Mouse (Mus musculus) layer of hippocampus, postnatal 14 days (tissue): ENCODE data around the gene Hspa1a. TPM values are rescaled to one million over a fixed set of nuclear protein-coding genes. Genes with fewer than 3 reads are reported as not detected.
"Not testable (repeated sequence)": the region's sequence is repeated elsewhere in the genome, so short reads cannot be mapped to it uniquely, and the experiment has no call there.

Experiments used
- DNase-seq, 2 experiments: peaks; one replicate each; pipeline ENCODE4 v3.0.0; 2021 to 2022; ENCODE audit warnings: low spot score in 2 of 2, mixed read lengths in 1 of 2
- total RNA-seq, 2 experiments: library from RNA; stranded (reverse); gene quantifications; 2 replicates each; pipeline ENCODE4 v1.2.3; 2021

Gene Hspa1a
- total RNA-seq, 2 experiments from 2014 or later: 12.4 to 13.1 TPM

DNA sequence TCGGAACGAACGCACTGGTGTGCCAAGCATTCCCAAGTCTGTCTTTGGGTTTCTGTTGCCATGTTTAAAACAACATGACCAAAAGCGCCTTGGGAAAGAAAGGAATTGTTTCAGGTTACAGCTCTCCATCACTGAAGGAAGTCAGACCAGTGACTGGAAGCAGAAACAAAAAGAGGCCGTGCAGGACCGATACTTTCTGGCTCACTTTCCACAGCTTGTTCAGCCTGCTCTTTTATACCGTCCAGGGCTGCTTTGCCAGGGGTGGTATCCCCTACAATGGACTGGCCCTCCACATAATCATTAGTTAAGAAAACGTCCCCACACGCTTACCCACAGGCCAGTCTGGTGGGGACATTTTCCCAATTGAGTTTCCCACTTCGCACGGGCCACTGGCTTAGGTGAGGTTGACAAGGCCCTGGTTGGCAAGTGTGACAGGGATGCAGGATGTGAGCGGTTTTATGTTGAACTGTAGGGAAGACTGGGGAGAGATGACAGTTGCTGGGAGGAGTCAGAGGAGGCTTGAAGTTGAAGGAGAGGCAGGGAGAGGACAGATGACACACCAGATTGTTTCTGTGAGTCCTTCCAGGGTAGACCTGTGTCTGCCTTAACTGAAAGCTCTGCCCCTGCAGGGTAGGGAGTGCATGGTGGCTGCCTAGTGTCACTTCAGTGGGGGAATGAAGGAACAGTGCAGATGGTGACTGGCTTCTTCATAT lies 30.4 kb upstream of the Hspa1a start:
- no peak for DNase-seq

DNA sequence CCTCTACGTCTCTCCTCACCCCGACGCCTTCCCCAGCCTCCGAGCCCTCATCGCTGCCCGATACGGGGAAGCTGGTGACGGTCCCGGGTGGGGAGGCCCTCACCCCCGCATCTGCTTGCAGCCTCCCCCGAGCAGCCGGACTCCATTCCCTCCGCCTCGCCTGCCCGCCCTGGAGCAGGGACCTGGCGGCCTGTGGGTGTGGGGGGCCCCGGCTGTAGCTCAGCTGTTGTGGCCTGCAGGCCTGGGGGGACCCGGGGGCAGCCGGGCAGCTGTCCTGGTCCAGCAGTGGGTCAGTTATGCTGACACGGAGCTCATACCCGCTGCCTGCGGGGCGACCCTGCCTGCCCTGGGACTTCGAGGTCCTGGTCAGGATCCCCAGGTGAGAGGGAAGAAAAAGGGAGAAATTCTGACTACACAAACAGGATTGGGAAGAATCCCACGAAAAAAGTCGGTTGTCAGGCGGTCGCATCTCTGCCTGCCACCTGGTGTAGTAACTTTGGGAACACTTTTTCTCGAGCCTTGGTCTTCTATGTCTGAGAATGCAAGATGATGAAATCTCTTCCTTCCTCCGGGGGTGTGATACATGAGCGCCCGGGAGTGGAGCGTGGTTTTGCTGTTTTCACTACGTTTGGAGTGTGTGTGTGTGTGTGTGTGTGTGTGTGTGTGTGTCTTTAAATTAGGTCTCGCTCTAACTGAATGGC lies 29.6 kb upstream of the Hspa1a start:
- no peak for DNase-seq

GRCm38 (mm10) chr17:35000717-35001451 lies 28.9 kb upstream of the Hspa1a start, which contains the start of gene Vars:
TSS of gene Vars (plus strand) at chr17:35000987.
- DNase-seq: peak; percentile 80 to 86

GRCm38 (mm10) chr17:34999871-35000716 lies 28.1 kb upstream of the Hspa1a start:
- not testable (repeated sequence) for DNase-seq

DNA sequence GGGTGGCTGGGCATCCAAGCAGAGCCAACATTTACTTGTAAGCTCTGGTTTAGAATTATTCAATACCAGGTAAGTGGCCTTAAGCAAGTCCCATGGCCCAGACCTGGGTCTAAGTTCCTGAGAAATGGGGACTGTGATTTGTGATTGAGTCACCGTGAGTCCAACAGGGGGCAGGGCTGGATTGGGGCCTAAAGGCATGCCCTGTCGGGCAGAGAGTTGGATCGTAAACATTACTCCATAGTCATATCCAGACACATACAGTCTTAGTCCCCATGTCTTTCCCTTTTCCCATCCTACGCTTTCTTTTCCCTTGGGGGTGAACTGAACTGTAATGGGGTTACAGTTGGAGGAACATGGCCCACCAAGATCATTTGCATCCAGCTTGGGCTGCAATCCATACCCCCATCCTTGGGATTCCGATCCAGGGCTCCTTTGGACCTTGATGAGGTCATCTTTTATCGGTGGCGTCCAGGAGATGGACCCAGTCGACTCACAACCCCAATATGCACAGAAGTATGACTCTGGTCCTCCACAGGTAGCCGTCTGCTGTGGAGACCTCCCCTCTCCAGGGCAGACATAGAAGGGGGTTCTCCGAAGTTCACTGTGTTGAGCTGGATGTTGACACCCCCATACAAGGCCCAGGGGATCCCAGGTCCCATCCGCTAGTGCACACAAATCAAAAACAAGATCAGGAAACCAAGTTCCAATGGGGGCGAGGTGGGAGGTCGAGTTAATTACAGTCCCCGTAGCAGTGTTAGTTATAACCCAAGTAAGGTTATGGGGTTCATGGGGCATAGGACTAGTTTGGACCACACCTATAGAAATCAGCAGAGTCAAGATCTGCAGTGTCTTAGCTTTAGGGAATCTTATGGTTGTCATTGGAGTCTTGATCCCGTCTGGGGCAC lies 26.8 kb upstream of the Hspa1a start:
- no peak for DNase-seq

DNA sequence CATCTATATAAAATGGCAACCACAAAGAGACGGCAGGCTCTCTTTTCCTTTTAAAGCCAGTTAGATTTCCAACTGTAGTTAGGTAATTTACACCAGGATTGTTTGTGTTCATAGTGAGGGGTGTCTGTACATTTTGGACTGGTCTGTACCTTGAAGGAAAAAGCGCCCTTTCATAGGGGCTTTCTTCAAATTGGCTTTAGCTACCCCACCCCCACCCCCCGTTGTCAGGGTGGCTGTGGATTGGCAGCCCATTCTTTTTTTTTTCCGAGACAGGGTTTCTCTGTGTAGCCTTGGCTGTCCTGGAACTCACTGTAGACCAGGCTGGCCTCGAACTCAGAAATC lies 25.2 kb upstream of the Hspa1a start:
- no peak for DNase-seq

DNA sequence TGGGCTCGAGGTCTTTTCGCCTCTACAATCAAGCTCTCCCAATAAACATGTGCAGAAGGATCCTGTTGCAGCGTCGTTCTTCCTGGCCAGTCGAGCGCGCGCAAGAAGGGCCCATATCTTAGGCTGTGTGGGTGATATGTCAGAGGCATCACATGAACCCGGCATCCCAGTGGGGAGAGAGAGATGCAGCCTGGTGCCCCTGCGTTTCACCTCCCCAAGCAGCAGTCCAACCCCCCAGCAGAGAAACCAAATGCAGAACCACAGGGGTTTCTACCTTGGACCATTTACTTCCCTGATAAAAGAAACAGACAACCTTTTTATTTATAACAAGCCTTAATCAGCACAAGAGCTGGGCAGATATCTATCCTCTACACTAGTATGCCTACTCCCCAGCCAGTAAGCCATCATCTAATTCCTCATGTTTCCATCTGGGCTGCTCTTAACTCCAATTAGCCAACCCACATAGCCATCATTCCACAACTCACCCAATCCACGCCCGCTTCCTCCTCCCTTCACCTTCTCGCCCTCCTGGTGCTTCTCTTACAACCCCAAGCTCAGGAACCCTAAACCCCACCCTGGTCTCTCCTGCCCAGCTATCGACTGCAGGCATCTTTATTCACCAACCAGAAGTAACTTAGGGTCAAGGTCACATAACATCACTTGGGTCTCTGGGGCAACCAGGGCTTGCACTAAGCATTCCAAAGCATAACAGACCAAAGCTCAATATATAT lies 24.6 kb upstream of the Hspa1a start:
- no peak for DNase-seq

GRCm38 (mm10) chr17:34995927-34996326 lies 24.0 kb upstream of the Hspa1a start:
- not testable (repeated sequence) for DNase-seq

DNA sequence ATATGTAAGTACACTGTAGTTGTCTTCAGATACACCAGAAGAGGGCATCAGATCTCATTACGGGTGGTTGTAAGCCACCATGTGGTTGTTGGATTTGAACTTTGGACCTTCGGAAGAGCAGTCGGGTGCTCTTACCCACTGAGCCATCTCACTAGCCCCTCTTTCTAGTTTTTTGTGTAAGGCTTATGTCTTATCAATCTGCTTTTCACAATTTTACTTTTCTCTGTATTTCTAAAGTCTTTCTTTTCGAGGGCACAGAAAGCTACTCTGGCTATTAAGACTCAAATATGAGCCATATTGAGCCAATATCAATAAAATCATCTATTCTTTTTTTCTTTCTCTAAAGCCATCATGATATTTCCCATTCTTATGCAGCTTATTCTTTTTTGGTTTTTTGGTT lies 23.2 kb upstream of the Hspa1a start:
- DNase-seq: not testable (repeated sequence)

DNA sequence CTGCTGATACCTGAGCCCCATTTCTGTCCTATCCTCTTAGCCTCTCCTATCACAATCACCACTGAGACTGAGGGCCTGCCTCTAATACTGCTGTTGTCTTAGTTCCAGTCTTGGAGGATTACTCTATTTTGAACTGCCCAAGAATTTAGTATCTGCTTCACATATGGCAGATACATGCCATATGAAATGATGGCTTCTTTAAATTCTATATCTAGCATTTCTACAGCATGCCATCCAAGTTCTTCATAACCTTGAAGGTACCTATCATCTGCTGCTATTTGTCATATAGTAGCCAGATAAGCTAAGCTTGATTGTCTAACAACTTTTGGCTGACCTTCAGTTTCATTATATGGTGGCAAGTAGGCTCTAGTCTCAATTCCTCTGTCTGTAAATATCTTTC lies 22.8 kb upstream of the Hspa1a start:
- DNase-seq: no peak

- no peak for DNase-seq
These were observed 12.3 kb upstream of the Hspa1a start for GRCm38 (mm10) chr17:34984218-34984617.

GRCm38 (mm10) chr17:34982328-34982727 lies 10.4 kb upstream of the Hspa1a start:
- no peak for DNase-seq

DNA sequence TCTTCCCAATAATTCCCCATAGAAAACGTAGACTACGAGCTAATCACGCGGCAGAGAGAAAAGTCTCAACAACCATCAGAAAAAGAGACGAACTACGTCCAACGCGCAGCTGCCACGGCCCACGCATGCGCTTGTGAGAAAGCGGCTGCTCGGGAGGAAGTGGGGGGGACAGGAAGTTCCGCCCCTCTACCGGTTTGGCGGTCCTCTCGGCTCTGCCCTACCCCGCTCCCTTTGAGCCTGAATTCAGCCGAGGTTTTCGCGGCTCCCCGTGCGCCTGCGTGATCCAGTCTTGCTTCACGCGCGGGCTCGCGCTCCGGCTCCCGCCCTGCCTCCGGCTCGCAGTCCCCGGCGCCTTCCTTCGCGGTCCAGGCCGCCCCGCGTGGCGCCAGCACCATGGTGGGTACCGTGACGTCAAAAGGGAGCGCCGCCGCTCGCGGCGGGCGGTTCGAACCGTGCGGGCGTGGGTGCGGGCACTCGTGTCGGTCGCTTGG lies 9.8 kb upstream of the Hspa1a start, which contains the start of gene Lsm2:
TSS of gene Lsm2 (plus strand) at position 173 of the 491 bp plus-strand sequence.
- DNase-seq: peak; percentile 92 to 94

DNA sequence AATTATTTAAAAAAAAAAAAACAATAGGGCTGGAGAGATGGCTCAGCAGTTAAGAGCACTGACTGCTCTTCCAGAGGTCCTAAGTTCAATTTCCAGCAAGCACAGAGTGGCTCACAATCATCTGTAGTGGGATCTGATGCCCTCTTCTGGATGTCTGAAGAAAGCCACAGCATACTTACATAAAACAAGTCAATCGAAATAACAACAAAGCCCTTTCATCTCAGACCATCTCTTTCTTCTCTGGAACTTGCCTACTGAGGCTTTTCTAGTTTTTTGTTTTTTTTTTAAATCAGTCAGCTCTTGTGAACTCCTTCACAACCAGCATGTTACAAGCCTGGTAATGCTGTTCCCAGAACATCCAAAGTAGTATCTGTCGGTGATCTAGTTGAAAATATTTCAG lies 8.7 kb upstream of the Hspa1a start:
- no peak for DNase-seq

GRCm38 (mm10) chr17:34979631-34980030 lies 7.7 kb upstream of the Hspa1a start:
- DNase-seq: no peak

DNA sequence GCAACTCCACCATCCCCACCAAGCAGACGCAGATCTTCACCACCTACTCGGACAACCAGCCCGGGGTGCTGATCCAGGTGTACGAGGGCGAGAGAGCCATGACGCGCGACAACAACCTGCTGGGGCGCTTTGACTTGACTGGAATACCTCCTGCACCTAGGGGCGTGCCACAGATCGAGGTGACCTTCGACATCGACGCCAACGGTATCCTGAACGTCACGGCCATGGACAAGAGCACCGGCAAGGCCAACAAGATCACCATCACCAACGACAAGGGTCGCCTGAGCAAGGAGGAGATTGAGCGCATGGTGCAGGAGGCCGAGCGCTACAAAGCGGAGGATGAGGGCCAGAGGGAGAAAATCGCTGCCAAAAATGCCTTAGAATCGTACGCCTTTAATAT lies 6.3 kb upstream of the Hspa1a start:
- no peak for DNase-seq

- no peak for DNase-seq
These were observed 5.0 kb upstream of the Hspa1a start for GRCm38 (mm10) chr17:34977000-34977399.

DNA sequence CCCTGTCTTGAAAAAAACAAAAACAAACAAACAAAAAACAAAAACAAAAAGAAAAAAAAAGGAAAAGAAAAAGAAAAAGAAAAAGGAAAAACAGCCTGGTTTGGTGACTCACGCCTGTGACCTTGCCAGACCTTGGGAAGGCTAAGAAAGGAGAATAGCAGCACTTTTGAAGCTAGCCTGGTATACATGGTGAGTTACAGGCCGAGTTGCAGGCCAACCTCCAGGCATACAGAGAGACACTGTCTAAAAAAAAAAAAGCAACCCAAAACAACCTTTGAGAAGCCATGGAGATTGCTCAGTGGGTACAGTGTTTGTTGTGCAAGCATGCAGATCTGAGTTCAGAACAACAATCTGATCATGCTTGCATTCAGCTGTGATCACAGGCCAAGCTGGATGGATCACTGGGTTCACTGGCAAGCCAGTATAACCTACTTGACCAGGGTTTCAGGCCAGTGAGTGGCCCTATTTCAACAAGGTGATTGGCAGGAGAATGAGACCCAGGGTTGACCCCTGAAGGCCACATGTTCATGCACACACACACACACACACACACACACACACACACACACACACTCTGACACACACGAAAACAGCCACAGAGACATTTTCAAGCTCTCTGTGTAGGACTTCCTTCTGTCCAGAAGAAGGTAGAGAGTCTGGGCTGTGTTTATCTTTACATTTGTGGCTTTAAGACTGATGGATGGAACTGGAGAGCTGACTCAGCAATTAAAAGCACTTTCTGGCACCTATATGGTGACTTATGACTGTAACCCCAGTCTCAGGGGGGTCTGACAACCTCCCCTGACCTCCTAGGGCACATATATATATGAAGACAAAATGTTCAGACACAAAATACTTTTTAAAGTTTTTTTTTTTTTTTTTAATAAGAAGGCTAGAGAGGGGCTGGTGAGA lies 3.9 kb upstream of the Hspa1a start:
- DNase-seq: no peak
